Mouse (Mus musculus): ENCODE results near the gene Rtn4rl1. TPM values are rescaled to one million over a fixed set of nuclear protein-coding genes. Genes with fewer than 3 reads are reported as not detected.
A peak's percentile ranks its signal among the peaks of the same experiment; 100 is the strongest.

Gene Rtn4rl1
- total and polyA plus RNA-seq, 2 experiments: 1.3 to 9.5 TPM

- 20% methylated on average over 55 of the region's 55 CpGs for WGBS
- Histone ChIP-seq H3K27me3 (ENCODE audit: control insufficient read depth, insufficient read depth, low read length) (peaks cover 11% of the 10 kb centered on the region; the same call in 1 of the 2 replicates), H3K79me2 (ENCODE audit: control insufficient read depth, insufficient read depth, low read length) (no peaks in the 10 kb centered on the region), H3K4me1 (ENCODE audit: control insufficient read depth, insufficient read depth, low read length) (peaks cover 11% of the 10 kb centered on the region; the same call in 1 of the 2 replicates), H3K9ac (ENCODE audit: low read depth, low read length) (peak overlapping the region; percentile 35), H3K36me3 (ENCODE audit: control insufficient read depth, insufficient read depth, low read length) (no peaks in the 10 kb centered on the region; the same call in 1 of the 2 replicates), H3K27ac (replicated peaks; ENCODE audit: insufficient read depth, low read depth, low read length) (no peak overlapping the region), H3K4me3 (ENCODE audit: insufficient read depth, low read depth, low read length) (peak overlapping the region; percentile 65; the same call in 1 of the 2 replicates)
- TF ChIP-seq POLR2A (IDR thresholded peaks at IDR 0.05; ENCODE audit: extremely low read depth, insufficient read depth, low read length): no peak
- TF ChIP-seq CTCF (IDR thresholded peaks at IDR 0.05; ENCODE audit: low read depth, low read length): no peak
- DNase-seq (ENCODE audit: extremely low read depth, low read depth, low spot score): no peak
Observed at GRCm38 (mm10) chr11:75166193-75166842, 27.3 kb upstream of the Rtn4rl1 start.

- DNase-seq (ENCODE audit: extremely low read depth, low read depth, low spot score): peak; percentile 61
Observed at GRCm38 (mm10) chr11:75166861-75167642, 26.5 kb upstream of the Rtn4rl1 start.

DNA sequence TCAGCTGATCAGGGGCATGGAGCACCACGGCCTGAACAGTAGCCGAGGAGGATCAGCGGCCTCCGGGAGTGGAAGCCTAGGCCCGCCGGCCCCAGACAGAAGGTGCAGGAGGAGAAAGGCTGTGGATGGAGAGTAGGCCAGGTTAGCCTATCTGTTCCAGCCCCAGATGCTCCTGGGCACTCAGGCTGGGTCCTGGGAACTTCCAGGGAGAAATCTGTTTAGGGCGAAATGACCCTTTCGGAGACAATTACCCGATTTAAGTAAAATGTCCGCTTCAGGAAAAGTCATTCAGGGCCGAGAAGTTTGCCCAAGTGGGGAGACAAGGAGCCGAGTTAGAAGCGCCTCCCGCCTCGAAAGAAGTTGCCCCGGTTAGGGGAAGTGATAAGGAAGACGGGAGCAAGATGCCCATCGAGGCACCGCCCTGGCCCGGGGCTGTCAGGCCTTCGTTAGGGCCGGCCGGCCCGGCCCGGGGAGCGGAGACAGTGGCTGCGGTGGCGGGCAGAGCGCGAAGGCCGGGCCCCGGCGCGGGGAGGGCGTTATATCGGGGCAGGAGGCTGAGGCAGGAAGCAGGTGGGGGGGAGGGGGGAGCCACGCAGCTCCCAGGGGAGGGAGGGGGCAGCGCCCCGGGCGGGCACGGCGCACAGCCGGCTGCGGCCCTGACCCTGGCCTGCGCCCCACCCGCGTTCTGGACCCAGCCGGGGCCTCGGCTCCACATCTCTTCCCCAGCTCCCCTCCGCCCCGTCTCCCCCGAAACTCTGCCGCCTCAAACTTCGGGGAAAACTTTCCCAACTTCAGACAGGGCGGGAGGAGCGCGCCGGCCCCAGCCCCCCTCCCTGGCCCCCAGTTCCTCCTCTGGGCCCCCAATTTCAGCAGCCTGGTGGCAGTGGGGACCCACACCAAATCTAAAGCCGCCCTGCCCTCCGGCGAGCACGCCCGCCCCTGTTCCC lies 25.7 kb upstream of the Rtn4rl1 start:
- peaks cover 11% of the 10 kb centered on the region; the same call in 1 of the 2 replicates for H3K4me1 ChIP-seq (ENCODE audit: control insufficient read depth, insufficient read depth, low read length)
- TF ChIP-seq POLR2A (IDR thresholded peaks at IDR 0.05; ENCODE audit: extremely low read depth, insufficient read depth, low read length) (0 out of 2 replicates have a peak, but pooled peaks have one; percentile 18), CTCF (IDR thresholded peaks at IDR 0.05; ENCODE audit: low read depth, low read length) (no peak)
- H3K27ac ChIP-seq (replicated peaks; ENCODE audit: insufficient read depth, low read depth, low read length): peak overlapping the region; percentile 20; the same call in 1 of the 2 replicates
- no peaks in the 10 kb centered on the region for H3K79me2 ChIP-seq (ENCODE audit: control insufficient read depth, insufficient read depth, low read length)
- peak overlapping the region; percentile 78 for H3K9ac ChIP-seq (ENCODE audit: low read depth, low read length)
- no peak for DNase-seq (ENCODE audit: extremely low read depth, low read depth, low spot score)
- no peaks in the 10 kb centered on the region for H3K36me3 ChIP-seq (ENCODE audit: control insufficient read depth, insufficient read depth, low read length)
- peak overlapping the region; percentile 65 for H3K4me3 ChIP-seq (ENCODE audit: insufficient read depth, low read depth, low read length)
- 19% methylated on average over 50 of the region's 63 CpGs for WGBS
- peaks cover 20% of the 10 kb centered on the region; the same call in 1 of the 2 replicates for H3K27me3 ChIP-seq (ENCODE audit: control insufficient read depth, insufficient read depth, low read length)

More at GRCm38 (mm10) chr11:75166861-75167642, 26.5 kb upstream of the Rtn4rl1 start:
- Histone ChIP-seq H3K27ac (replicated peaks; ENCODE audit: insufficient read depth, low read depth, low read length) (peak overlapping the region; percentile 9; the same call in 1 of the 2 replicates), H3K9ac (ENCODE audit: low read depth, low read length) (peak overlapping the region; percentile 35), H3K36me3 (ENCODE audit: control insufficient read depth, insufficient read depth, low read length) (no peaks in the 10 kb centered on the region; the same call in 1 of the 2 replicates), H3K4me1 (ENCODE audit: control insufficient read depth, insufficient read depth, low read length) (peaks cover 11% of the 10 kb centered on the region; the same call in 1 of the 2 replicates), H3K79me2 (ENCODE audit: control insufficient read depth, insufficient read depth, low read length) (no peaks in the 10 kb centered on the region), H3K4me3 (ENCODE audit: insufficient read depth, low read depth, low read length) (peak overlapping the region; percentile 65), H3K27me3 (ENCODE audit: control insufficient read depth, insufficient read depth, low read length) (peaks cover 14% of the 10 kb centered on the region; the same call in 1 of the 2 replicates)
- TF ChIP-seq CTCF (IDR thresholded peaks at IDR 0.05; ENCODE audit: low read depth, low read length): peak; percentile 19; the same call in 1 of the 2 replicates
- no peak for TF ChIP-seq POLR2A (IDR thresholded peaks at IDR 0.05; ENCODE audit: extremely low read depth, insufficient read depth, low read length)
- 8% methylated on average over 68 of the region's 68 CpGs for WGBS

- Histone ChIP-seq H3K27me3 (ENCODE audit: control insufficient read depth, insufficient read depth, low read length) (peaks cover 21% of the 10 kb centered on the region; the same call in 1 of the 2 replicates), H3K79me2 (ENCODE audit: control insufficient read depth, insufficient read depth, low read length) (no peaks in the 10 kb centered on the region), H3K9ac (ENCODE audit: low read depth, low read length) (peak overlapping the region; percentile 78), H3K4me1 (ENCODE audit: control insufficient read depth, insufficient read depth, low read length) (peaks cover 7% of the 10 kb centered on the region; the same call in 1 of the 2 replicates), H3K36me3 (ENCODE audit: control insufficient read depth, insufficient read depth, low read length) (no peaks in the 10 kb centered on the region), H3K27ac (replicated peaks; ENCODE audit: insufficient read depth, low read depth, low read length) (peak overlapping the region; percentile 53), H3K4me3 (ENCODE audit: insufficient read depth, low read depth, low read length) (peak overlapping the region; percentile 65)
- peak; percentile 31 for DNase-seq (ENCODE audit: extremely low read depth, low read depth, low spot score)
- under 1% methylated on average over 83 of the region's 83 CpGs for WGBS
- no peak for TF ChIP-seq POLR2A (IDR thresholded peaks at IDR 0.05; ENCODE audit: extremely low read depth, insufficient read depth, low read length)
- peak; percentile 91 for TF ChIP-seq CTCF (IDR thresholded peaks at IDR 0.05; ENCODE audit: low read depth, low read length)
Observed at GRCm38 (mm10) chr11:75168590-75169361, 24.8 kb upstream of the Rtn4rl1 start.

All from liver, adult 2 months (tissue).